Mouse (Mus musculus): Measurements from ENCODE around the gene Usb1. TPM values are rescaled to one million over a fixed set of nuclear protein-coding genes. Genes with fewer than 3 reads are reported as not detected.
"Not testable (repeated sequence)": the region's sequence is repeated elsewhere in the genome, so short reads cannot be mapped to it uniquely, and the experiment has no call there.

The Usb1 gene
- total RNA-seq, 2 experiments from 2014 or later = 28.2 to 29.5 TPM

DNA sequence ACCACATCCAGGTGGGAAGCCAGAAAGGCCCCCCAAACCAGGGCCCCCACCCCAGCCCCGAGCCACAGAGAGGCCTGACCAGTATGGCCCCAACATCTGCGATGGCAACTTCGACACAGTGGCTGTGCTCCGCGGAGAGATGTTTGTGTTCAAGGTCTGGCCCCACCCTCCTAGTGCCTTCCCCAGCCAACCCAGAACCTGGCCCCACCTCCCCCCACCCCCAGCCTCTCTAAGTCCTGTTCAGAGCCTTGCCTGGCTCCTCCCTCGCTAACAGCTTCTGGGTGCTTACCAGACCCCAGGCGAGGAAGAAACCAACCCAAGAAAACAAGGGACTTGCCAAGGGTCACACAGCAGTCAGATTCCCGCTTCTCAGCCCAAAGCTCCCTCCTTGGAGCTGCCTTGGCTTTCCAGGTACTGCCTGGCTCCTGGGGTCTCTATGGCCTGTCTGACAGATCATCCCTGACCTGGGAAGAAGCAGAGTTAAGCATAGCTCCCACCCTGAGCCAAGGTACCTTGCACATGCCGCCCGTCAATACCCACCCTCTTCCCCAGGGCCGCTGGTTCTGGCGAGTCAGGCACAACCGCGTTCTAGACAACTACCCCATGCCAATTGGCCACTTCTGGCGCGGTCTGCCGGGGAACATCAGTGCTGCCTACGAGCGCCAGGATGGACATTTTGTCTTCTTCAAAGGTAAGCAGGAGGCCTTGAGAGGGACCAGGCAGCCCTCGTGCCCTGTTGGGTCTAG, 37.7 kb downstream of the Usb1 start:
- ATAC-seq (ENCODE audit: poor library complexity, severe bottlenecking) = no peak

DNA sequence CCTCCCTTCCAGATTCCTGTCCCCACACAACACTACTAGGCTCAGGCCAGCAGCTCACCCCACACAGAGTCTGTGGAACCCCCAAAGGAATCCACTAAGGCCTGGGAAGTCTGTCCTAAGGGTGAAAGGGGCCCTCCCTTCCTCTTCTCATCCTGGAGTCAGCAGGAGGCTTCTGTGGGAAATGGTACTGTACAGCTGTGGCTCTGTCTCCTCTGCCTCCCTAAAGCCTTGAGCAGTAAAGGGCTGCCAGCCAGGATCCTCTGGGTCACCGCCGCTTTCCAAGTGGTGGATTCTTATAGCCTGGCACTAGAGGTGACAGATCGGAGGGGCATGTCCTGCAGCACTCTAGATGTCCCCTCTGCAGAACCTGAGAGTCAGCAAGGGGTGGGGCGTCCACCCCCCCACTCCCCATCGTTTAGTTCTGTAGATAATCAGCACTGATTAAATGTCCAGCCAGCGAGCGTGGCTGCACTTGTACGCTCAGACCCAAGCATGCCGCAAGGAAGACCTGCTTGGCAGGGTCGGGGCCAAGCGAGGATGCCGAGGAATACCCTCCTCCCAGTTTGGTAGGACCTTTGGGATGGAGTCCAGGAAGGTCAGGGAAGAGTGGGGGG, 41.4 kb downstream of the Usb1 start:
- ATAC-seq (ENCODE audit: poor library complexity, severe bottlenecking) = no peak

- ATAC-seq (ENCODE audit: poor library complexity, severe bottlenecking) = no peak
Measured at GRCm38 (mm10) chr8:95374429-95374828, 42.3 kb downstream of the Usb1 start.

- no peak for ATAC-seq (ENCODE audit: poor library complexity, severe bottlenecking)
Measured at GRCm38 (mm10) chr8:95375374-95375930, 43.4 kb downstream of the Usb1 start.

DNA sequence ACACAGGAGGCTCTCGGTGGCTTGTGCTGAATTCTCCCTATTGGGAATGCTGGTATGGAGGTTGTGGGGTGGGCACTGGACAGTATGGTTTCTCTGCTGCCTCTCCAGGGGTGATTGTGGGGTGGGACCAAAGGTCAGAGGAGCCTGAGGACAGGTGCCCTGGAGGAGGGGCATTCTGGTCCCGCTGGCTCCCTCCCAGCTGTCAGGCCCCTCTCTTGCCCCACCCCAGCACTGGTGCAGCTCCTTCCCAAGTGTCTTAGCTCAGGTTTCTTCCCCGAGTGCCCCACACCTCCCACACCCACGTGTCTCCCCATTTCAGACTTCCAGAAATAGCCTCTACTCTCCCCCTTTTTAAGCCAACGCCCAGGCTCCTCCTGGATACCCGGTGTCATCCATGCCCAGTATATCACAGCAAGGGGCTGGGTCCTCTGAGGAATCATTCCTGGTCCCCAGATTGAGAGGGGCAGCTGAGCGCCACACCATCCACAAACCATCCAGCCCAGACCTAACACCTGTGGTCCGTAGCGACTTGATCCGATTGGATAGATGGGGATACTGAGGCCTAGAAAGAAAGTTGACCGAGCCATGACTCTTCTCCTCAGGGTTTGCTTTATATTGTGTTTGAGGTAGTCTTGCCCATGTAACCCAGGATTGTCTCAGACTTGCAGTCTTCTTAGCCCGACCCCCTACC, 44.4 kb downstream of the Usb1 start:
- no peak for ATAC-seq (ENCODE audit: poor library complexity, severe bottlenecking)

DNA sequence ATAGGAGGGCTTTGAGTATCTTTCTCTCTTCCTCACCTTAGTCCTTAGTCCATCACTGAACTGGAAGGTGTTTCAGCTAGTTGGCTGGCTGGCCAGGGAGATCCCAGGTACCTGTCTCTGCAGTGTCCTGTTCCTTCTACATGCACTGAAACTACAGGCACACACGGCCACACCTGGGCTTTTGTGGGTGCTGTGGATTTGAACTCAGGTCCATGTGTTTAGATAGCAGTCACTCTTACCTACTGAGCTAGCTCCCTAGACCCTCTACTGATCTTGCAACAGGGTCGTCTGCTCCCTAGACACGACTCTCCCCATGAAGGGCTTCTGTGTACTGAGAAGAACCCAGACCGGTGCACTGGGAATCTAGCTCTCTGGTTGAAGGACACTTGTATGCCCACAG, 45.0 kb downstream of the Usb1 start:
- no peak for ATAC-seq (ENCODE audit: poor library complexity, severe bottlenecking)

DNA sequence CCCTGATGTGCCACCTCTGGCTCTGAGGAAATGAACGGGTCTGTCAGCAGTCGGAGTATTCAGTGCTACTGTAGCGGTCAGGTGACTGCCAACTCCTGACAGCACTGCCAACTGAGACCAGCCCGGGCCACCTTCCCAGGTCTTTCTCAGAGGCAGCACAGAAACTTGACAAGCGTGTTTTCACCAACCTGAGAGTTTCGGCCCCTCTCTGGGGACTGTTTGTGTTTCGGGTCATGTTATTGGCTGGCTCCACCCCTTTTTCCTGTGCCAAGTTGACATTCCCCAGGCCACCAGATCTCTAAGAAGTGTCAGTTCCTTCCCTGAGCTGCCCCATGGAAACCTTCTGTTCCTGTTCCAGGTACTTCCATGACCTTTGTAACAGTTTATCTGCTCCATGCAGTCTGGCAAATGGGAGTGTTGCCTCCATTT, 45.8 kb downstream of the Usb1 start:
- ATAC-seq (ENCODE audit: poor library complexity, severe bottlenecking) = no peak

GRCm38 (mm10) chr8:95378928-95379327, 46.8 kb downstream of the Usb1 start:
- ATAC-seq (ENCODE audit: poor library complexity, severe bottlenecking) = not testable (repeated sequence)

DNA sequence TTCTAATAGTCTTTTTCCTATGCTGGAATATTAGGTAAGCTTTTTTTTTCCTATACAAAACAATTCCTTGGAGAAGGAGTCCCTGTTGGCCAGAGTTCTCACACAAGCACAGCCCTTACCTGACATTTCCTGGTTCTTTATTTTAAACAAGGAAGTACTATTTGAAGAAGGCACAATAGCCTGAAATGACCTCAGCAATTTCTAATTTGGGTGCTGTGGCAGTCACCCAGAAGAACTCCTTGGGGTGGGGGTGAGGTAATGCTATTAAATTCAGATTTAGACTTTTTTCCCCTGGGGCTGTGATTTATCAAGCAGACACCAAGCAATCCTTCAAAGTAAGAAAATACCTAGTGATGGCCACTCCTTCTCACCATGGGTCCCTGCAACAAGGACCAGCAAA, 48.9 kb downstream of the Usb1 start:
- ATAC-seq (ENCODE audit: poor library complexity, severe bottlenecking) = no peak

GRCm38 (mm10) chr8:95381595-95381994, 49.5 kb downstream of the Usb1 start:
- no peak for ATAC-seq (ENCODE audit: poor library complexity, severe bottlenecking)

DNA sequence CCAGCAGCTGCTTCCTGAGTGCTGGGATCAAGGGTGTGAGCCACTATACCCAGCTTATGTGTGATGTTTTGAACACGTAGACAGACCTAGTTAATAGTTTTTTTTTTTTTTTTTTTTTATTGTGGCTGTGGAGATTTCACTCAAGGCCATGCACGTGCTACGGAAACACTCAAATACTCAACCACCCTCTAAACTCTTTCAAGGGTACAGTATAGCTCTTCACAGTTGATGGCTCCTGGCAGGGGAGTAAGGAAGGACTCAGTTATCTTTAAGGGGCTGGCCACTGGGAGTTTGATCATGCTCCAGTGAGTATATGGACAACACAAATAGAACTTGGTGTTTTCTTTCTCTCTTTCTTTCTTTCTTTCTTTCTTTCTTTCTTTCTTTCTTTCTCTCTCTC, 52.4 kb downstream of the Usb1 start:
- no peak for ATAC-seq (ENCODE audit: poor library complexity, severe bottlenecking)

DNA sequence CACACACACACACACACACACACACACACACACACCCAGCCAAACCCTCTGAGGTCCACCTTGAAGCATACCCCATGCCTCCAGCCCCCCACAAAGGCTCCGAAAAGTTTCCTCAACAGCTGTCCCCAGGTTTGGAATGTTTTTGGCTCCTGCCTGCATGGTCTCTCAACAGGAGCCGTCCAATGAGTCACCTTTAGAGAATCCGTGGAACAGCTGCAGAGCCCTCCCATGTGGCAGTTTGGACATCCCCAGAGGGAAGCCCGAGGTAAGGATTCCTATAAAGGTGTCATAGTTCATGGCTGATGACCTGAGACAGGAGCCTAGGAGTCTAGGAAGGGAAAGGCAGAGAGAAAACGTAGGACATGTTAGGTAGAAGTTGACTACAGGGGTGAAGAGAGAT, 54.0 kb downstream of the Usb1 start:
- no peak for ATAC-seq (ENCODE audit: poor library complexity, severe bottlenecking)

DNA sequence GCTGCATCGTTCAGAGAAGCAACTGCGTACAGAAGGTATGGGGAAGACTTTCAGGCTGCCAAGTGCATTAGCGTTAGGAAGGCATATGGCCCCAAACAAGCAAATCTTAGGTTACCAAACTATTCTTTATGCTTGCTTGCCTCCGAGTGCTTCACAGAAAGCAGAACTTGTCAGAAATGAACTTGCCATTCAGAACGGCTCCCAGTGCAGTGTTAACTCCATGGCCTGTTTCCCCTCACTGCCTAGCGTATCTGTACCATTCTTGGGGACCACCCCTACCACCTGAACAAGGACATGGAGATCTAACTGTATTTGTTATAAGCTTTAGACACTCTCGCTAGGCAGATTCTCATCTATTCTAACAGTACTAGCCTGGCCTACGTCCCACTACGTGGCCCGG, 55.1 kb downstream of the Usb1 start:
- no peak for ATAC-seq (ENCODE audit: poor library complexity, severe bottlenecking)

GRCm38 (mm10) chr8:95387936-95388335, 55.9 kb downstream of the Usb1 start:
- no peak for ATAC-seq (ENCODE audit: poor library complexity, severe bottlenecking)

DNA sequence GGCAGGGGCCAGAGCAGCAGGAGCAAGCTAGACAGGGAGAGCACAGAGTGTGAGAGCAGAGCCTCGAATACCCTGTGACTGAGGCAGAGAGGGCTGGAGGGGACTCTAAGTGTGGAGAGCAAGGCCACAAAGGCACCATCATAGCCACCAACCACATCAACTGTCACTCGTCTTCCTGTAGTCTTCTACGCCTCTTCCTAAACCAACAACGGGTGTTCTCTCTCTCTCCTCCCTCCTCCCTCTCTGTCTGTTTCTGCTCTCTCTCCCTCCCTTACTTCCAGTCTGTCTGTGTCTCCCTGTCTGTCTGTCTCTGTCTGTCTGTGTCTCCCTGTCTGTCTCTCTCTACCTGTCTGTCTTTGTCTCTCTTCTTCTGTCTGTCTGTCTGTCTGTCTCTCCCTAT, 58.2 kb downstream of the Usb1 start:
- no peak for ATAC-seq (ENCODE audit: poor library complexity, severe bottlenecking)

DNA sequence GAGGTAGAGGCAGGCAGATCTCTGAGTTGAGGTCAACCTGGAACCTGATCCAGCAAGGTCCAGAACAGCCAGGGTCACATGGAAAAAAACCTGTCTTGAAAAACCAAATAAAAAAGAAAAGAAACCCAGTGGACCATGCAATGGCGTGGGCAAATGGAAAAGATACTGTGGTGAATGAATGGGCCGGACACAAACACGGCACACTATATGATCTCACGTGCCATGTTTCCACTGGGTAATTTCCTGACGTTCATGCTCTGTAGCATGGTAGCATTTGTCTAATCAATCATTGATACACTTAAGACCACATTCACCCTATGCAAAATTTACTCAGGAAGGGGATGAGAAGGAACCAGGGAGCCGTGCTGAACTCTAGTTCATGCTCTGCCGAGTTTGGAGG, 59.0 kb downstream of the Usb1 start:
- no peak for ATAC-seq (ENCODE audit: poor library complexity, severe bottlenecking)

DNA sequence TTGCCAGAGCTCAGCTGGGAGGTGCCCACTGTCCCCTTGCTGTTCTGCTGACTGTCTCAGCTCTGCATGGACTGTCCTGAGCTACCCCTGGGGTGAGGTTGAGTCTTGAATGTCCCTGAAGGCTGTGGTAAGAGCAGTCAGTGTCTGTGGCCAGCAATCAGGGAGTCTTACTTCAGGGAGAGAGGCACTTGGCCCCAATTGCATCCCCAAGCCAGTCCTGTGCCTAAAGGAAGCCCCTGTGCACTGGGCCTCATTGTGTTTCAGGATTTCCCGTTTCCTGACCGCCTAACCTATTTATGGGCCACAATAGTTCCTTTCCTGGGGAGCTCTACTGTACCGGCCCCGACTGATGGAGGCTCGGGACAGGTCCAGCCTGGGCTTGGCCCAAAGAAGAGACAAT, 60.5 kb downstream of the Usb1 start:
- no peak for ATAC-seq (ENCODE audit: poor library complexity, severe bottlenecking)

- ATAC-seq (ENCODE audit: poor library complexity, severe bottlenecking) = no peak
Measured at GRCm38 (mm10) chr8:95395186-95395918, 63.3 kb downstream of the Usb1 start.

DNA sequence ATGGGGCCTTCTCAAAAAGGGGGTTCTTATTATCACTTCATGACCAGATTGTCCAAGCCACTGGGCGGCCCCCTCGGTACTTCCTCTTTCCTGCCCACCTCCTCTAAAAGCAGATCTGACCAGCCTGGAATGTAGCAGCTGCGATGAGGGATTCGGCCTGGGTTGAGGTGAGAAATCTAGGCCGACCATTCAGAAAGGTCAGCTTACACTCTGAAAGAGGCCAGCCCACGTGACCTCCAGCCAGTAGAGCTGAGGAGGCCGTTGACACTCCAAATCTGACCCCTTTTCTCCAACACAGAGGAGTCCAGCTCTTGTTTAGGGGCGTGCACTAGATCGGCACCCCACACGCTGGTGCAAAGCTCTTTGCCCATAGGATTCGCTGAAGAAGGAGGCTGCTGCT, 64.7 kb downstream of the Usb1 start:
- no peak for ATAC-seq (ENCODE audit: poor library complexity, severe bottlenecking)

All from megakaryocyte, adult 5-6 weeks (primary cell).